Mouse (Mus musculus) right cerebral cortex, postnatal 10 days (tissue): ENCODE data around the gene Arfgef2.

ENCODE experiments used
- DNase-seq, 2 experiments: peaks; one replicate each; pipeline ENCODE4 v3.0.0; 2021; ENCODE audit warnings: low spot score in 2 of 2

Arfgef2 gene

DNA sequence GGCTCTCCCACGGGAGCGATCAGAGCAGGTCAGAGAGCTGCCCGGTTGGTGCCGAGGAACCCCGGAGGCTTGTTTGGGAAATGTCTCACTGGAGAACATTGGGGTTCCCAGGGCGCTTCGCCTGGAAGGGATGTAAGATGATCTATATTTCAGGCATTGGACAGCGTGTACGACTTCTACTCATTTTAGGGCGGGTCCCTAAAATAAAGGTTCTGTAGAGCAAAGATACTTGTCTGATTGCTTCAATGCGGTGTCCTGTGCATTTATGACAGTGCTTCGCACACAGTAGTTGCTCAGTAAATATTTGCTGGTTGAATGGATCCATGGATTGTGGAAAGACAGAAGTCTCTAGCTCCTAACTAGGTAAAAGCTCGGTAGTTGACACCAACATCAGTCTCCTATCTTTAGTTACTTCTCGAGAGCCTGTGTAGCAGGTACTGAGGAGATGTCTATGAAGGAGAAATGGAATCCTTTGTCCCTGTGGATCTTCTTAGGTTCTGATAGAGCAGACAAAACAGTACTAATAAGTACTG is 851 bp downstream of the Arfgef2 start:
- no peak for DNase-seq

GRCm38 (mm10) chr2:166806813-166807212 is 1.4 kb downstream of the Arfgef2 start:
- DNase-seq = no peak

- no peak for DNase-seq
Observed at GRCm38 (mm10) chr2:166809499-166809898, 4.1 kb downstream of the Arfgef2 start.

- DNase-seq = no peak
Observed at GRCm38 (mm10) chr2:166810821-166811220, 5.4 kb downstream of the Arfgef2 start.

DNA sequence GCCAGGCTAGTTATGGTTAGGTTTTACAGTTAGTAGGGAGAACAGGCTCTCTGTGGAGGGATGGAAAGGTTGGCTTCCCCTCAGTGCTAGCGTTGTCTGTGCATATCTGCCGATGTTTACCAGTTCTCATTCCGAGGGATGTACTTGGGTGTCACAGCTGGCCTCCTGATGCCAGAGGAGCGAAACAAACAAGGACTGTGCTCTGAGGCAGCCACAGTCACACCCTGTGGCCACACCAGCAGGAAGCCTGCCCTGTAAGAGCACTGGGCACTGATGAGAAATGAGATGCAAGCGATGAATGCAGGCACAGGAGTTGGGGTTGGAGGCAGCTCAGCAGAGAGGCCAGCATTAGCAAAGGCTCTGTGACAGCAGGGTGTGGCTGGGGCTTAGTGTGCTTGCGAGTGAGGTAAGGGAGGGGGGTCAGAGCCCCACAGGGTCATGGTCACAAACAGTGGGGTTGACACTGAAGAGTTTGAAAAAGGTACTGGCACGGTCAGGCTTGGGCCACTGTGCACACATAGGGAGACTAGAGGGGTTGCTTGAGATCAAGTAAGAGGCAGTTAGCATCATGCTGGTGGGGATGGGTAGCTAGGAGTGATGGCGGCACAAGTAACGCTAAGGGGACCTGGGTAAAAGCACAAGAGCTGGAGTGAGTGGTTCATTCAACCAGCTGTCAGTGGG is 13.2 kb downstream of the Arfgef2 start:
- DNase-seq = no peak

DNA sequence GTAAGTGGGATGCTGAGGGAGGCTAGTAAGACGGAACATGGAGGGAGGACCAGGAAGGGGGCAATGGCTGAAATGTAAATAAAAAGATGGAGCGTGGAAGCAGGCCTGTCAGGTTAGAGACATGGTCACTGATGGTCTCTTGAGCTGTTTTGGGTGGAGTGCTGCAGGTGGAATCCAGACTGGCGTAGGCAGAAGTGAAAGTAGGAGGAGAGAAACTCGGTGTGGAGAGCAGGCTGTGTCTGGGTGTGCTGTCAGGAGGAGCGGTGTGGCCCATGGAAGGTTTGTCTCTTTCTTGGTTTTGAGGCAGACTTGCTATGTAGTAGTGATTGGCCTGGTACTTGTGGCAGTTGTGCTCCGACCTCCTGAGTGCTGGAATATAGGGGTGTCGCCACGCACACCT is 14.5 kb downstream of the Arfgef2 start:
- no peak for DNase-seq

DNA sequence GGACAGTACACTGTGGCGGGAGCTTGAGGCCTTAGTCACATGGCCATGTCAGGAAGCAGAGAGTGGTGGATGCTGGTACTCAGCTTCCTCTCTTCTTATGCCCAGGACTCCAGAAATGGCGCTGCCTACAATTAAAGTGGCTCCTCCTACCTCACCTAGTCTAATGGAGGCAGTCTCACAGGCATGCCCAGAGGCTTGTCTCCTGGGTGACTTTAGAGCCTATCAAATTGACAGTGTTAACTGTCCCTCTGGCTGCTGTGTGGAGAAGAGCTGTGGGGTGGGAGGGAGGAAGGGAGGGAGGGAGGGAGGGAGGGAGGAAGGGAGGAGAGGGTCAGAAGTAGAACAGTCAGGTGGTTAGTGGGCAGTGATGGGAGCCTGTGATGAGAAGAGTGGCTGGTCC is 15.5 kb downstream of the Arfgef2 start:
- no peak for DNase-seq

GRCm38 (mm10) chr2:166821406-166821805 is 16.0 kb downstream of the Arfgef2 start:
- DNase-seq = no peak

- no peak for DNase-seq
Observed at GRCm38 (mm10) chr2:166822119-166822826, 16.9 kb downstream of the Arfgef2 start.

DNA sequence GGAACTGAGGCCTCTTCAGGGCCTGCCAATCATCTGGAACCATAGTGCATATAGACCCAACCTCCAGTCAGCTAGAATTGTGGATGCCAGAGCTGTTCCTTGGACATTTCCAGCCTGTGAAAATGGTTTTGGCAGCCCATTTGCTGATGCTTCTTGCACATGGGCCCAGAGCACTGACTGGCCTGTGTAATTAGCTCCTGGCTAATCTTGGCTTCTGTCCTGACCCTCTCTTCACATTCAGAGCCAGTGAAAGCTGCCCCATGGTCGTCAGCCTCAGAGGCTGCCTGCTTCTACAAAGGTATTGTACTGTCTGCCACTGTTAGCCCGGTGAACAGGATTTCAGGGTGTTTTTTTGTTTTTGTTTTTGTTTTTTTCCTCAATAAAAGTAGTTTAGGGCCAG is 17.5 kb downstream of the Arfgef2 start:
- DNase-seq = no peak

- no peak for DNase-seq
Observed at GRCm38 (mm10) chr2:166824386-166824785, 19.0 kb downstream of the Arfgef2 start.

- DNase-seq = no peak
Observed at GRCm38 (mm10) chr2:166824998-166825397, 19.6 kb downstream of the Arfgef2 start.

GRCm38 (mm10) chr2:166826491-166827224 is 21.3 kb downstream of the Arfgef2 start:
- no peak for DNase-seq

DNA sequence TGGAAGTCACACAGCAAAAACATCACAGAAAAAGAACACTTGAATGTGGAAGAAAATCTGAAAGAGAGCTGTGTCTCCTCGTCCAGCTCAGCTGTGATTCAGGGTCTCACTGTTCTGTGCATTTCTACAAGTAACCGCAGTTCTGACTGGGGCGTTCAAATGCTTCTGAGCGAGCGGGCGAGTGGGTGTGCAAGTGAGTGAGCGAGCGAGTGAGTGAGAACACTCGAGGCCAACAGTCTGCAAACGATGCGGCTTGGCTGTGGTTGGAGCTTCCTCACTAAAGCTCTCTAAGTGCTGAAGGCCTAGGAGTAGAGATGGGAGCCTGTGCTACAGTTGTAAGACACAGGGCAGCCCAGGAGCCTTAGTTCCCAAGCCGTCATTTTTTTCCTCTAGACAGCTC is 22.9 kb downstream of the Arfgef2 start:
- DNase-seq = no peak

DNA sequence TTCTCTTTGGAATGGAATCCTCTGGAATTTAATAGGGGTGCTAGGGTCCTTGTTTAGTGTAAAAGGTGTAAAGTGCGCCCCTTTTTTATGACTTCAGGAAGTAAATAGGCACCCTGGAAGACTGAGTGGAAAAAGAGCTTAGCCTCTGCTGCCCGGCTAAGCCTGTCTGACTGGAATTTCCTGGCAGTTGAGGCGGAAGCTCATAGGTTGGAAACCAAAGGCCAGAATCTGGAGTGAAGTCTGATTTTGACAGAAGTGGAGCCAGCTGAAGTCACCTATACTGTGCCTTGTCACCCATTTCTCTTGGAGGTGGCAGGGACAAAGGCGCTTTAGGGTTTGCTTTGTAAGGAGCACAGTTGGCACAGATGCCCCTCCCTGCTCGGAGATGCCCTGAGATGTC is 25.0 kb downstream of the Arfgef2 start:
- no peak for DNase-seq

- no peak for DNase-seq
Observed at GRCm38 (mm10) chr2:166834091-166834490, 28.7 kb downstream of the Arfgef2 start.

GRCm38 (mm10) chr2:166834796-166835195 is 29.4 kb downstream of the Arfgef2 start:
- DNase-seq = no peak

GRCm38 (mm10) chr2:166835581-166835980 is 30.2 kb downstream of the Arfgef2 start:
- DNase-seq = no peak

GRCm38 (mm10) chr2:166841813-166842212 is 36.4 kb downstream of the Arfgef2 start:
- DNase-seq = no peak

DNA sequence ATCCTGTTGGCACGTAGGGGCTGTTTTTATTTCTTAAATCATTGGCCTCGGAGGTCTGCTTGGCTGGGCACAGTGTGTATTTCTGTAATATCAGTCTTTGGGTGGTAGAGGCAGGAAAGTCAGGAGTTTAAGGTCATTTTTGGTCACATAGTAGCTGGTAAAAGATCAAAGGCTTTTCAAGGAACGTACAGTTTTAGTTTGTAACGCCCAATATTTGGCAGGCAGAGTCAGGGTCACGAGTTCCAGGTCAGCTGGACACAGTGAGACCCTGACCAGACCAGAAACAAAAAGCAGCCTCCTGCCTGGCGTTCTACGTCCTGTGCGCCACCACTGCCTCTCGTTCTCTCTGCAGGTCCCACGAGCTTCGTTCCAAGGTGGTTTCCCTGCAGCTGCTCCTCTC is 45.3 kb downstream of the Arfgef2 start:
- no peak for DNase-seq

DNA sequence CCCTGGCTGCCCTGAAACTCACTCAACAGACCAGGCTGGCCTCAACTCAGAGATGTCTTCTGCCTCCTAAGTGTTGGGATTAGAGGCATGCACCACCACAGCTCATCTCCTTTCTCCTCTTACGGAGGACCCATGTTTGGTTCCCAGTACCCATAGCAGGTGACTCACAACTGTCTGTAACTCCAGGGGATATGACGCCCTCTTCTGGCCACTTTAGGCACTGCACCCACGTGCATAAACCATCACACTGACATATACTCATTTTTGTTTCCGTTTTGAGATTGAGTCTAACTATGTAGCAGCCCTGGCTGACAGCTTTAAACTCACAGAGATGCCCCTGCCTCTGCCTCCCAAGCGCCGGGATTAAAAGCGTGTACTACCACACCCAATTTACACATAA is 46.9 kb downstream of the Arfgef2 start:
- DNase-seq = no peak

- DNase-seq = no peak
Observed at GRCm38 (mm10) chr2:166855771-166856170, 50.4 kb downstream of the Arfgef2 start.

- no peak for DNase-seq
Observed at GRCm38 (mm10) chr2:166856366-166856765, 51.0 kb downstream of the Arfgef2 start.
